Mouse (Mus musculus): Measurements from ENCODE around the gene Gm20817. TPM values are rescaled to one million over a fixed set of nuclear protein-coding genes. Genes with fewer than 3 reads are reported as not detected.
"Not testable (repeated sequence)": the region's sequence is repeated elsewhere in the genome, so short reads cannot be mapped to it uniquely, and the experiment has no call there.

Gm20817 gene
- not detected for polyA plus RNA-seq (2017; shearing (Covaris generic))

DNA sequence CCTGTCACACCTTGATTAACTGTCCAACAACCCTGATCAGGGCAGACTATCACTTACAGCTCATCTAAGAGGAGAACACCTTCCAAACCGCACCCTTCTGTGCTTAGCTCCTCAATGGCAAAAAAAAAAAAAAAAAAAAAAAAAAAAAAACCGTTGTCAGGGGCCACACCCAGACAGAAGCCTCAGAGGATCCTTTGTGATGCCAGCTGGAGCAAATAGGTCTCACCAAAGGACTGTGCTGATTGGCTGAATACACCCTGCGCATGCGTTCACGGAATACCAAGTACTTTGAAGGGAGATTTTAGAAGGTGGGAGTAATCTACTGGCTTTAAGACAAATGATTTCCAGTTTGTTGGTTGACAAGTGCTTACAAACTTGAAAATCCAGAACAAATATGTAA, at the start of gene Gm20817:
Gene Gm20817 (minus strand): TSS at position 101 of the 400 bp plus-strand sequence.
- not testable (repeated sequence) for ATAC-seq
